Mouse (Mus musculus): ENCODE data around the gene Unc13c.

DNA sequence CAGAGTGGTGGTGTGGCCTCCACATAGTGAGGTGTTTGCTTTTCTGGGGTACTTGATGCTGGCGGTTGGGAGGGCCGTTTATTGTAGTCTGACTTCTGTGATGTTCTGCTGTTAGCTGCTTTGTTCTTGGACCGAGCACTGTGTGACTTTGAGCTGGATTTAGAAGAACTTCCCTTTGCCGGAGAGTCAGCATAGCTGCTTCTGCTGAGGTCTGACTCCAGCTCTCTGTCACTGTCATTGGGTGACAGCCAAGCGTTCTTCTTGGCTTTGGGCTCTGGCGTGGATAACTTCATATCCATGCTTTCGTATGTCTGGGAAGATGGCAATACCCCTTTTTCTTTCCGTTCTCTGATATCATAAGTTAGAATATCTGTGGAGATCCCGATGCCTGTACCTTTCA is 36.8 kb downstream of the Unc13c start:
- no peak for TF ChIP-seq CTCF (IDR thresholded peaks at IDR 0.05; ENCODE audit: low read depth)
- no peak for TF ChIP-seq EP300 (optimal IDR thresholded peaks at IDR 0.05)

Measured in stomach, postnatal 0 days (tissue).